Mouse (Mus musculus): Measurements from ENCODE around the gene Sacs. TPM values are rescaled to one million over a fixed set of nuclear protein-coding genes. Genes with fewer than 3 reads are reported as not detected.

Gene Sacs
- polyA plus RNA-seq, 1 experiment from 2014 or later = 12.5 TPM

- no peak overlapping the region for H3K27ac ChIP-seq (replicated peaks; ENCODE audit: low read depth, low read length)
- no peak overlapping the region for H3K4me3 ChIP-seq (replicated peaks; ENCODE audit: low read depth, low read length)
- no peaks in the 10 kb centered on the region for H3K36me3 ChIP-seq (ENCODE audit: control insufficient read depth, insufficient read depth, low read length)
- ATAC-seq (ENCODE audit: low FRiP score, low TSS enrichment) (no peak), DNase-seq (no peak)
- H3K27me3 ChIP-seq (ENCODE audit: control insufficient read depth, insufficient read depth, low read length) = no peaks in the 10 kb centered on the region
- no peak overlapping the region for H3K4me2 ChIP-seq (ENCODE audit: low read length)
- H3K9me3 ChIP-seq (ENCODE audit: control insufficient read depth, low read length) = no peaks in the 10 kb centered on the region
- H3K4me1 ChIP-seq (ENCODE audit: control insufficient read depth, insufficient read depth, low read length) = no peaks in the 10 kb centered on the region
- 79% methylated on average over 9 of the region's 9 CpGs for WGBS
- H3K9ac ChIP-seq (replicated peaks; ENCODE audit: low read length) = no peak overlapping the region
Measured at GRCm38 (mm10) chr14:61238751-61239150, 100.5 kb downstream of the Sacs start.

GRCm38 (mm10) chr14:61242611-61243010, 104.4 kb downstream of the Sacs start:
- H3K9ac ChIP-seq (replicated peaks; ENCODE audit: low read length) = no peak overlapping the region
- H3K4me1 ChIP-seq (ENCODE audit: control insufficient read depth, insufficient read depth, low read length) = no peaks in the 10 kb centered on the region
- DNase-seq = peak; percentile 25
- 48% methylated on average over 6 of the region's 6 CpGs for WGBS
- no peak overlapping the region for H3K4me2 ChIP-seq (ENCODE audit: low read length)
- no peaks in the 10 kb centered on the region for H3K9me3 ChIP-seq (ENCODE audit: control insufficient read depth, low read length)
- H3K27ac ChIP-seq (replicated peaks; ENCODE audit: low read depth, low read length) = no peak overlapping the region
- no peaks in the 10 kb centered on the region for H3K27me3 ChIP-seq (ENCODE audit: control insufficient read depth, insufficient read depth, low read length)
- H3K36me3 ChIP-seq (ENCODE audit: control insufficient read depth, insufficient read depth, low read length) = no peaks in the 10 kb centered on the region
- no peak overlapping the region for H3K4me3 ChIP-seq (replicated peaks; ENCODE audit: low read depth, low read length)
- no peak for ATAC-seq (ENCODE audit: low FRiP score, low TSS enrichment)

- Histone ChIP-seq H3K27ac (replicated peaks; ENCODE audit: low read depth, low read length) (no peak overlapping the region), H3K4me3 (replicated peaks; ENCODE audit: low read depth, low read length) (no peak overlapping the region), H3K9me3 (ENCODE audit: control insufficient read depth, low read length) (0 out of 2 replicates have a peak, but pooled peaks cover 5% of the 10 kb centered on the region), H3K27me3 (ENCODE audit: control insufficient read depth, insufficient read depth, low read length) (no peaks in the 10 kb centered on the region), H3K4me1 (ENCODE audit: control insufficient read depth, insufficient read depth, low read length) (no peaks in the 10 kb centered on the region), H3K36me3 (ENCODE audit: control insufficient read depth, insufficient read depth, low read length) (no peaks in the 10 kb centered on the region), H3K9ac (replicated peaks; ENCODE audit: low read length) (no peak overlapping the region), H3K4me2 (ENCODE audit: low read length) (no peak overlapping the region)
- ATAC-seq (ENCODE audit: low FRiP score, low TSS enrichment) (no peak), DNase-seq (no peak)
- WGBS = 83% methylated on average over 3 of the region's 3 CpGs
Measured at GRCm38 (mm10) chr14:61246444-61246843, 108.2 kb downstream of the Sacs start.

GRCm38 (mm10) chr14:61252596-61253388, 114.5 kb downstream of the Sacs start:
- DNase-seq (no peak), ATAC-seq (ENCODE audit: low FRiP score, low TSS enrichment) (no peak)
- no peaks in the 10 kb centered on the region for H3K36me3 ChIP-seq (ENCODE audit: control insufficient read depth, insufficient read depth, low read length)
- no peak overlapping the region for H3K4me2 ChIP-seq (ENCODE audit: low read length)
- no peaks in the 10 kb centered on the region for H3K27me3 ChIP-seq (ENCODE audit: control insufficient read depth, insufficient read depth, low read length)
- 90% methylated on average over 15 of the region's 15 CpGs for WGBS
- no peak overlapping the region for H3K9ac ChIP-seq (replicated peaks; ENCODE audit: low read length)
- H3K27ac ChIP-seq (replicated peaks; ENCODE audit: low read depth, low read length) = no peak overlapping the region
- no peak overlapping the region for H3K4me3 ChIP-seq (replicated peaks; ENCODE audit: low read depth, low read length)
- 0 out of 2 replicates have a peak, but pooled peaks cover 5% of the 10 kb centered on the region for H3K9me3 ChIP-seq (ENCODE audit: control insufficient read depth, low read length)
- no peaks in the 10 kb centered on the region for H3K4me1 ChIP-seq (ENCODE audit: control insufficient read depth, insufficient read depth, low read length)

- ATAC-seq (ENCODE audit: low FRiP score, low TSS enrichment) = no peak
- Histone ChIP-seq H3K4me1 (ENCODE audit: control insufficient read depth, insufficient read depth, low read length) (no peaks in the 10 kb centered on the region), H3K4me2 (ENCODE audit: low read length) (no peak within 1 kb of the TSS), H3K9me3 (ENCODE audit: control insufficient read depth, low read length) (no peaks in the 10 kb centered on the region), H3K27ac (replicated peaks; ENCODE audit: low read depth, low read length) (no peak within 1 kb of the TSS), H3K4me3 (replicated peaks; ENCODE audit: low read depth, low read length) (no peak within 1 kb of the TSS), H3K9ac (replicated peaks; ENCODE audit: low read length) (no peak within 1 kb of the TSS), H3K27me3 (ENCODE audit: control insufficient read depth, insufficient read depth, low read length) (no peaks in the 10 kb centered on the region), H3K36me3 (ENCODE audit: control insufficient read depth, insufficient read depth, low read length) (no peaks in the 10 kb centered on the region)
- 75% methylated on average over 11 of the region's 11 CpGs for WGBS
- DNase-seq = no peak
Measured at GRCm38 (mm10) chr14:61258352-61258751, 120.1 kb downstream of the Sacs start, which contains the start of gene Sgcg. TSS of gene Sgcg (minus strand) at chr14:61258490.

- H3K4me1 ChIP-seq (ENCODE audit: control insufficient read depth, insufficient read depth, low read length) = no peaks in the 10 kb centered on the region
- WGBS = 75% methylated on average over 3 of the region's 3 CpGs
Measured at GRCm38 (mm10) chr14:61259084-61259483, 120.8 kb downstream of the Sacs start.

GRCm38 (mm10) chr14:61267908-61268475, 129.7 kb downstream of the Sacs start:
- no peak overlapping the region for H3K27ac ChIP-seq (replicated peaks; ENCODE audit: low read depth, low read length)
- DNase-seq (no peak), ATAC-seq (ENCODE audit: low FRiP score, low TSS enrichment) (no peak)
- no peaks in the 10 kb centered on the region for H3K4me1 ChIP-seq (ENCODE audit: control insufficient read depth, insufficient read depth, low read length)
- no peak overlapping the region for H3K9ac ChIP-seq (replicated peaks; ENCODE audit: low read length)
- H3K36me3 ChIP-seq (ENCODE audit: control insufficient read depth, insufficient read depth, low read length) = no peaks in the 10 kb centered on the region
- H3K27me3 ChIP-seq (ENCODE audit: control insufficient read depth, insufficient read depth, low read length) = no peaks in the 10 kb centered on the region
- H3K4me3 ChIP-seq (replicated peaks; ENCODE audit: low read depth, low read length) = no peak overlapping the region
- WGBS = 55% methylated on average over 5 of the region's 5 CpGs
- no peaks in the 10 kb centered on the region for H3K9me3 ChIP-seq (ENCODE audit: control insufficient read depth, low read length)
- no peak overlapping the region for H3K4me2 ChIP-seq (ENCODE audit: low read length)

More at GRCm38 (mm10) chr14:61259084-61259483, 120.8 kb downstream of the Sacs start:
- H3K9me3 ChIP-seq (ENCODE audit: control insufficient read depth, low read length) = no peaks in the 10 kb centered on the region
- H3K27ac ChIP-seq (replicated peaks; ENCODE audit: low read depth, low read length) = no peak overlapping the region
- H3K4me3 ChIP-seq (replicated peaks; ENCODE audit: low read depth, low read length) = no peak overlapping the region
- H3K27me3 ChIP-seq (ENCODE audit: control insufficient read depth, insufficient read depth, low read length) = no peaks in the 10 kb centered on the region
- H3K36me3 ChIP-seq (ENCODE audit: control insufficient read depth, insufficient read depth, low read length) = no peaks in the 10 kb centered on the region
- DNase-seq (no peak), ATAC-seq (ENCODE audit: low FRiP score, low TSS enrichment) (no peak)
- H3K9ac ChIP-seq (replicated peaks; ENCODE audit: low read length) = no peak overlapping the region
- H3K4me2 ChIP-seq (ENCODE audit: low read length) = no peak overlapping the region

GRCm38 (mm10) chr14:61274414-61275198, 136.3 kb downstream of the Sacs start:
- Histone ChIP-seq H3K9ac (replicated peaks; ENCODE audit: low read length) (0 out of 2 replicates have a peak overlapping the region, but pooled peaks have one; percentile 16), H3K9me3 (ENCODE audit: control insufficient read depth, low read length) (no peaks in the 10 kb centered on the region), H3K27ac (replicated peaks; ENCODE audit: low read depth, low read length) (no peak overlapping the region), H3K4me2 (ENCODE audit: low read length) (peak overlapping the region; percentile 48), H3K36me3 (ENCODE audit: control insufficient read depth, insufficient read depth, low read length) (no peaks in the 10 kb centered on the region), H3K27me3 (ENCODE audit: control insufficient read depth, insufficient read depth, low read length) (peaks cover 23% of the 10 kb centered on the region), H3K4me1 (ENCODE audit: control insufficient read depth, insufficient read depth, low read length) (peaks cover 7% of the 10 kb centered on the region; the same call in 1 of the 2 replicates), H3K4me3 (replicated peaks; ENCODE audit: low read depth, low read length) (peak overlapping the region; percentile 13; the same call in 1 of the 2 replicates)
- ATAC-seq (ENCODE audit: low FRiP score, low TSS enrichment) = no peak
- peak; percentile 4 for DNase-seq
- 9% methylated on average over 38 of the region's 38 CpGs for WGBS
